Mouse (Mus musculus) granulocyte monocyte progenitor cell, adult 5-6 weeks (primary cell): ENCODE results near the gene Cacng2. TPM values are rescaled to one million over a fixed set of nuclear protein-coding genes. Genes with fewer than 3 reads are reported as not detected.

Experiments used
- ATAC-seq: replicated peaks from 2 replicates; pipeline ENCODE4 v1.8.0; 2016; ENCODE audit warnings: mild to moderate bottlenecking, moderate TSS enrichment, inconsistent platforms; ENCODE audit not compliant: poor library complexity, severe bottlenecking
- total RNA-seq, 2 experiments: library from RNA; stranded (forward) in 1 of 2; stranded (reverse) in 1 of 2; fragments of 200-712, 200-1000 nt in 1 of 2; fragments of >200 nt in 1 of 2; fragmentation: Nextera tagmentation in 1 of 2; gene quantifications; 2 replicates each; pipeline ENCODE4 v1.2.3; 2014 to 2017

The Cacng2 gene
- total RNA-seq, 2 experiments from 2014 or later: not detected

GRCm38 (mm10) chr15:77956404-77956901 lies 163.4 kb downstream of the Cacng2 start, which contains the start of gene Foxred2:
Gene Foxred2, minus strand, starts transcription at chr15:77956722.
- ATAC-seq: peak; percentile 96

DNA sequence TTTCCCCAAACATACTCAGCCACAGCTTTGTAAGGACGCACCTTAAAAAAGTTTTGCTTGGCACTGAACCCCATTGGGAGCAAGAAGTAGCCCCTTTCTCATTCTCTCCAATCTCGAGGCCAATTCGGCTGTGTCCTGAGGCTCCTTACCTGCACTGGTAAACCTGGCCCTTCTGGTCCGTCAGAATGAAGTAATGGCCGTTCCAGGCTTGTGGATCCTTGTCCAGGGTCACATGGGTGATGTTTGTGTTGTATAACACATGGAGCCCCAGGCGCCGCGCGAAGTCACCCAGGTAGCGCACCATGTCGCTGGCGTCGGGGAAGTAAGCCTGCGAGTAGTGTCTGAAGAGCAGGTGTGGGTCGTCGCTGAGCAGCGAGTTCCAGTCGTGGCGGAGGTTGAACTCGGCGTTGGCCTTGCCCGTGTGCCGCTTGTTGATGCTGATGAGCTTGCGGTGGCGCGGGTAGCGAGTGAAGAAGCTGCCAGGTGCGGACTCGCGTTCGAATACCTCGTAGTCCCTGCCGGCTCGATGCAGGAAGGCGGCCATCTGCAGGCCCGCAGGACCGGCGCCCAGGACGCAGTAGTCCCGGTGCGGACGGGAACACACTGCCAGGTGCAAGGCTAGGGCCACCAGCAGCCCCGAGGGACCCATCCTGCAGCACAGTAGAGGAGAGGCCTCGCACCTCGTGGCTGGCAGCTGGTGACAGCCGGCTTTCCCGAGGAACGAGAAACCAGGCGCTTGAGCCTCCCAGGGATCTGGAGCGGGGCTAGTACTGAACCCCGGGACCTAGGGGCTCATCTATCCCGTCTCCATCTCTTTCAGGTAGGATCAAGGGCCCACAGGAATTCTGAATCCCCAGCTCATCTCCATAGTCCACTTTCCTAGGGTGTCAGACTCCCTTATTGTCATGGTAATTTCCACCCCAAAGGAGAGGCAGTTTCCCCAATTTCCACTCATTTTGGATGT lies 164.1 kb downstream of the Cacng2 start:
- peak; percentile 13; the same call in 1 of the 2 replicates for ATAC-seq

DNA sequence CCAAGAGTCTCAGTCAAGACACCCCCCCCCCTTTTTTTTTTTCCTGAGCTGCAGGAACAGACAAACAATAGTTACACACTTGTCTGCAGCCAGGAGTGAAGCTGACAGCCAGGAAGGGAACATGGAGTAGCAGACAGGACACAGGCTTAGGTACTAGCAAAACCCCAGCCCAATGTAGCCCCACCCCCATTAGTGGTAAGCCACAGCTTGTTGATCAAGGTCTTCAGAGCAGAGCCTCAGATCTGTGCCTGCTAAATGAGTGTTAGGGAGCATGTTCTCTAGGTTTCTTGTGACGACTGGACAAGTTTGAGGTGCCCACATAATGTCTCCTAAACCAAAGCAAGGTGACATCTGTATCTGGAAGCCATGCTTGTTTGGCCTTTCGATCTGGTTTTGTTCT lies 165.5 kb downstream of the Cacng2 start:
- no peak for ATAC-seq

DNA sequence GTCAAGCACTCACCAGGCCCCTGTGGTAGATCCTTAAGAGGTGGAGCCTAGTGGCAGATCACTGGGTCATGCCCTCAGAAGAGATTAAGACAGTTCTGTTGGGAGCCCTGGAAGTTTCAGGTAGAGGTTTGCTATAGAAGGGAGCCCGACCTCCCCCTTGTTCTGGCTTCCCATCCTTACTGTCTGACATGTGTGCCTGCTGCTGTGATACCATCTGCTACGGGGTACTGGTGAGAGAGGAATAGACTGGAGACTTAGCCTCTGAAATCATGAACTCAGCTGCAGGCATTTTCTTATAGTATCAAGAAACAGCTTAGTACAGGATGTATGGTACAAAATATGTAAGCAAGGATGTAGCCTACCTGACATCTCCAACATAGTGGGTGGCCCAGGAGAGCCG lies 166.9 kb downstream of the Cacng2 start:
- no peak for ATAC-seq

DNA sequence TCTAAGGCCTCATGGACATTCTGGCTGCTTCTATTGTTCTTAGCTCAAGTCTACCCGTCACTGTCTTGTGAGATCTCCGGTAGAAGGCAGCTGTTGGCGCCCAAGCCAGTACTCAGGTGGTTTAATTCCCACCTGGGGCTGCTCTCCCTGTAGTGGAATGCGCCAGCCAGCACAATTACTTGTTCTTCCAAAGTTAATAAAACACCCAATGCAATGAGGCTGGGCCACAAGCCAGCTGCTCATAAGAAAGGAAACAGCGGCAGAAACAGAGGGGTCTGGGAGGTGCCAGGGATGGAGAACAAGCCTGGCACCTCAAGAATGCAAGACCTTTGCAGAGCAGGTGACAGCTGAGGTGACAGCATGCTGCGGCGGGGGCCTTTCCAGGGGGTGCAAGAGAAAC lies 170.8 kb downstream of the Cacng2 start:
- ATAC-seq: no peak

DNA sequence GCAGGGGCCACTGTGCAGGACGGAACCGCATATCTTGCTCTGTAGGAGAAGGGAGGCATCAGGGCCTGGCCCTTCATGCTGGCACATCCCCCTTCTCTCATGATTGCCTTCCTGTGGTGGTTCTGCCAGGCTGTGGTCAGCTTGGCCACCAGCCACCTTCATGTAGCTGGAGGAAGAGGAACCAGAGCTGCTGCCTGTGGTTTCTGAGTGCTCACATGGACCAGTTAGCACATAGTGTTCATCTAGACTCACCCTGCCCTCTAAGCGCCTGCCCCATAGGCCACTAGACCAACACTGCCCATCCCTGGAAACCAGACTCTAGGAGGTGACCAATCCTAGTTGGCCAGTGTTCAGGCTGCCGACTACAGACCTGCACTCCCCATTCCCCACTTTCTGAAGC lies 174.1 kb downstream of the Cacng2 start:
- ATAC-seq: peak; percentile 98

Other genes starting within 250 kb of the Cacng2 start
- 214 and 226 TPM in 2 replicates for gene Txn2, start 191.0 kb downstream of the Cacng2 start, total RNA-seq (2014; fragmentation: Nextera tagmentation)
- gene Txn2, start 191.0 kb downstream of the Cacng2 start, total RNA-seq (2017): 65.7 and 89.0 TPM in 2 replicates
- 10.1 and 18.2 TPM in 2 replicates for gene Foxred2, start 163.3 kb downstream of the Cacng2 start, total RNA-seq (2014; fragmentation: Nextera tagmentation)
- gene Foxred2, start 163.3 kb downstream of the Cacng2 start, total RNA-seq (2017): 16.0 and 18.5 TPM in 2 replicates
- gene Eif3d, start 149.2 kb downstream of the Cacng2 start, total RNA-seq (2014; fragmentation: Nextera tagmentation): 190 and 212 TPM in 2 replicates
- gene Eif3d, start 149.2 kb downstream of the Cacng2 start, total RNA-seq (2017): 219 and 227 TPM in 2 replicates
- gene Ift27, start 54.1 kb upstream of the Cacng2 start, total RNA-seq (2014; fragmentation: Nextera tagmentation): 53.3 and 75.4 TPM in 2 replicates
- 10.8 and 16.3 TPM in 2 replicates for gene Ift27, start 54.1 kb upstream of the Cacng2 start, total RNA-seq (2017)
- not detected in 2 replicates for gene Pvalb, start 86.4 kb upstream of the Cacng2 start, total RNA-seq (2014; fragmentation: Nextera tagmentation)
- gene Pvalb, start 86.4 kb upstream of the Cacng2 start, total RNA-seq (2017): not detected in 2 replicates
- gene Ncf4, start 124.8 kb upstream of the Cacng2 start, total RNA-seq (2014; fragmentation: Nextera tagmentation): 122 and 173 TPM in 2 replicates
- 73.5 and 77.6 TPM in 2 replicates for gene Ncf4, start 124.8 kb upstream of the Cacng2 start, total RNA-seq (2017)
- 7.8 and 10.7 TPM in 2 replicates for gene Csf2rb2, start 185.7 kb upstream of the Cacng2 start, total RNA-seq (2014; fragmentation: Nextera tagmentation)
- gene Csf2rb2, start 185.7 kb upstream of the Cacng2 start, total RNA-seq (2017): 1.6 and 4.1 TPM in 2 replicates
- 90.5 and 114 TPM in 2 replicates for gene Csf2rb, start 205.7 kb upstream of the Cacng2 start, total RNA-seq (2014; fragmentation: Nextera tagmentation)
- gene Csf2rb, start 205.7 kb upstream of the Cacng2 start, total RNA-seq (2017): 57.3 and 137 TPM in 2 replicates